Mouse (Mus musculus) brain, embryonic 14.5 days (tissue): ENCODE measurements at regions not wholly inside any gene's neighbourhood (a gene's known extent, or its start where the extent isn't known, plus 50 kb on each side); places are given as distances from the start of the nearest gene placed in this dataset.

Source experiments
- CTCF ChIP-seq: fragments of 200-500 bp; IDR thresholded peaks from 2 replicates; pipeline ENCODE4 v1.5.1; 2012; ENCODE audit warnings: inconsistent platforms, mild to moderate bottlenecking, moderate library complexity, borderline replicate concordance; ENCODE audit not compliant: insufficient read depth, insufficient read length; ENCODE audit errors: extremely low read depth
- POLR2A ChIP-seq: fragments of 200-500 bp; IDR thresholded peaks from 2 replicates; pipeline ENCODE4 v1.6.1; 2012; ENCODE audit warnings: mild to moderate bottlenecking, inconsistent platforms, borderline replicate concordance; ENCODE audit not compliant: poor library complexity, insufficient read depth, insufficient read length, severe bottlenecking; ENCODE audit errors: extremely low read depth

DNA sequence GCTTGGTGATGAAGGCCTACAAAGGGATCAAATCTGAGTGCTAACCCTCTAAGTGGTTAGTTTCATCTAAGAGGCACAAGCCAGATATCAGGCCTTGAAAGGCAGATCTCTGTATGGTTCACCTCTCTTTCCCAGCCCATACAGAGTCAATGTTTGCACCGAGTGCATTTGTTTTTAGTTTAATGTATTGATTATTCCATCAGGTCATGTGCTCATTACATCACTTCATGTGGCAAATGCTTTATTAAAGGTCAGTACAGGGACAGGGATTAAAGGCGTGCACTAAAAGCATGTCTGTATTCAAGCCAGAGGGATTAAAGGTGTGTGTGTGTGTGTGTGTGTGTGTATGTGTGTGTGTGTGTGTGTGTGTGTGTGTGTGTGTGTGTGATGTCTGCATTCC, 132.5 kb upstream of the Dcn start:
- TF ChIP-seq CTCF (no peak), POLR2A (no peak)
